Mouse (Mus musculus) testis, adult 2 months (tissue): ENCODE measurements around the gene Arhgap45.

ENCODE experiments used
- CTCF ChIP-seq: fragments of 200-500 bp; IDR thresholded peaks from 2 replicates; pipeline ENCODE4 v1.5.1; 2012; ENCODE audit warnings: low read depth, mild to moderate bottlenecking, inconsistent platforms, low read length, moderate library complexity; ENCODE audit not compliant: control insufficient read depth, insufficient read depth, insufficient replicate concordance
- POLR2A ChIP-seq: fragments of 200-500 bp; IDR thresholded peaks from 2 replicates; pipeline ENCODE4 v1.6.1; 2012; ENCODE audit warnings: low read depth, mild to moderate bottlenecking, inconsistent platforms, low read length, moderate library complexity; ENCODE audit not compliant: control insufficient read depth

DNA sequence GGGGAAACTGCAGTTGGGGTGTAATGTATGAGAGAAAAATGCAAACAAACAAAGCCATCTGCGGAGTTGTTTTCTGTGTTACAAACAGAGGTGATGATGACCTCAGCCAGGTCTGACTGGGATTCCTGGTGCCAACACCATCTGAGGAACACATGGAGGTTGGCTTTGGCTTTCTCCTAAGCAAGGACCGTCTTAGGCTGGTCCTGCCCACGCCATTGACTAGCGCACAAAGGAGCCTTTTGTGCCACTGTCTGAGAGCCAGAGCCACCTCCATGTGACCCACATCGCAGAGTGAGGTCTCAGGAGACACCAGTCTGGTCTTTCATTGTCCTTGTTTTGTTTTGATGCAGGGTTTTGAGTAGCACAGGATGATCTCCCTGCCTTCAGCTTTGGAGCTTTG, 31.9 kb downstream of the Arhgap45 start:
- peak; percentile 39; the same call in 1 of the 2 replicates for TF ChIP-seq POLR2A
- TF ChIP-seq CTCF: no peak
